Mouse (Mus musculus): ENCODE results near the gene Nrros.

GRCm38 (mm10) chr16:32105698-32106097, 59.7 kb downstream of the Nrros start:
- TF ChIP-seq CTCF (IDR thresholded peaks at IDR 0.05) (peak; percentile 43), POLR2A (IDR thresholded peaks at IDR 0.05; ENCODE audit: insufficient read depth, low read depth, low read length) (no peak)
